Mouse (Mus musculus) limb, embryonic 12.5 days (tissue): ENCODE results near the gene Elmo1. TPM values are rescaled to one million over a fixed set of nuclear protein-coding genes. Genes with fewer than 3 reads are reported as not detected.
A peak's percentile ranks its signal among the peaks of the same experiment; 100 is the strongest.

Experiments
- ATAC-seq: fragments of 200-750 bp; cut with Nextera tagmentation; 2 replicates; pipeline ENCODE4 v1.8.0; 2017; ENCODE audit warnings: low read depth, moderate TSS enrichment; ENCODE audit not compliant: insufficient number of reproducible peaks, insufficient read depth, low FRiP score, low TSS enrichment
- H3K27ac ChIP-seq: fragments of 300-500 bp; sonication (generic); 2 replicates; pipeline ENCODE4 v1.5.1; 2016; ENCODE audit warnings: mild to moderate bottlenecking, moderate library complexity
- H3K27me3 ChIP-seq: fragments of 300-500 bp; sonication (generic); 2 replicates; pipeline ENCODE4 v1.6.1; 2016; ENCODE audit warnings: mild to moderate bottlenecking, moderate library complexity
- H3K36me3 ChIP-seq: fragments of 300-500 bp; sonication (generic); 2 replicates; pipeline ENCODE4 v1.6.1; 2016; ENCODE audit warnings: mild to moderate bottlenecking, moderate library complexity
- H3K4me1 ChIP-seq: fragments of 300-500 bp; sonication (generic); replicated peaks from 2 replicates; pipeline ENCODE4 v1.6.1; 2016
- H3K4me2 ChIP-seq: fragments of 300-500 bp; sonication (generic); 2 replicates; pipeline ENCODE4 v1.6.1; 2016; ENCODE audit warnings: mild to moderate bottlenecking, moderate library complexity
- H3K4me3 ChIP-seq: fragments of 300-500 bp; sonication (generic); replicated peaks from 2 replicates; pipeline ENCODE4 v1.5.1; 2016; ENCODE audit warnings: mild to moderate bottlenecking
- H3K9ac ChIP-seq: fragments of 300-500 bp; sonication (generic); replicated peaks from 2 replicates; pipeline ENCODE4 v1.6.1; 2016; ENCODE audit warnings: mild to moderate bottlenecking, moderate library complexity
- H3K9me3 ChIP-seq: fragments of 300-500 bp; sonication (generic); 2 replicates; pipeline ENCODE4 v1.6.1; 2016; ENCODE audit warnings: mild to moderate bottlenecking, moderate library complexity
- WGBS: fragments of 180-500 bp; shearing (Covaris S2); methylation state at CpG from one replicate; pipeline ENCODE4 v1.1.7; 2016; 5-methylcytosine and 5-hydroxymethylcytosine counted together
- polyA plus RNA-seq: library from polyadenylated mRNA; unstranded; fragments of >200 nt; fragmentation: Nextera tagmentation; extraction: Ambion mirVana; gene quantifications from 2 replicates; pipeline ENCODE4 v1.2.1, GENCODE M21; 2016

The Elmo1 gene
- polyA plus RNA-seq, 1 experiment from 2014 or later, result 8.3 TPM

DNA sequence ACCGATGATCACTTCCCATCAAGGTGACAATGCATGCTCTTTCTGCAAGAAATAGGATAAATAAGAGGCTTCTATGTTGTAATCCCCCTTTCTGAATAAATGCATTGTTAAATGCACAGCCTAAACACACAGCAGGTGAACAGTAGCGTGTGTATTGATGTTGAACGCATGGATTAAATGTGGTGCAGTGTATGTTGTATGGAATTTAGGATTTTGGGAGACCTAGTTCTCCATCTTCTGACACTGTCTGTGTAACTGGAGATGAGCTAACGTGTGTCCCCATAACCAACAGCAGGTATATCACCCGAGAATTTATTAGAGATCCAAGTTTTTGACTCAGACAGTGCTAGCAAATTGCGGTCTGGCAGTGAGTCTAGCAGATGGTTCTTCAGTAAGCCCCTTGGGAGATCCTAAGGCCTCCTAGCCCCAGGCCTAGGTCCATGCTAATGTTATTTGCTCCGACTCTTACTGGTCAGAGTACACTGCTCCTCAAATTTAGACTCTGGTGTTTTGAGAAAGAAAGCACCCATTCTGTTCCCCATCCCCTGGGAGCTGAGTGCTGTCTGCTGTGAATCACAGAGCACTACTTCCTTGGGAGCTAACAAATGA, 245.6 kb downstream of the Elmo1 start:
- Histone ChIP-seq H3K9me3 (no peaks in the 10 kb centered on the region), H3K4me1 (no peaks in the 10 kb centered on the region), H3K27me3 (no peaks in the 10 kb centered on the region), H3K27ac (no peak overlapping the region), H3K36me3 (no peaks in the 10 kb centered on the region), H3K4me3 (no peak overlapping the region), H3K9ac (no peak overlapping the region), H3K4me2 (no peak overlapping the region)
- WGBS, result 82% methylated on average over 7 of the region's 7 CpGs
- ATAC-seq, result no peak

- no peak for ATAC-seq
- Histone ChIP-seq H3K9ac (no peak overlapping the region), H3K4me2 (no peak overlapping the region), H3K27ac (no peak overlapping the region), H3K36me3 (no peaks in the 10 kb centered on the region), H3K4me1 (no peaks in the 10 kb centered on the region), H3K4me3 (no peak overlapping the region), H3K27me3 (no peaks in the 10 kb centered on the region), H3K9me3 (no peaks in the 10 kb centered on the region)
- 89% methylated on average over 3 of the region's 3 CpGs for WGBS
Measured at GRCm38 (mm10) chr13:20342881-20343280, 252.5 kb downstream of the Elmo1 start.

GRCm38 (mm10) chr13:20349754-20350153, 259.4 kb downstream of the Elmo1 start:
- no peak overlapping the region for H3K9ac ChIP-seq
- H3K4me2 ChIP-seq, result no peak overlapping the region
- H3K9me3 ChIP-seq, result no peaks in the 10 kb centered on the region
- ATAC-seq, result no peak
- 81% methylated on average over 1 of the region's 1 CpGs for WGBS
- H3K27me3 ChIP-seq, result no peaks in the 10 kb centered on the region
- no peak overlapping the region for H3K27ac ChIP-seq
- H3K36me3 ChIP-seq, result no peaks in the 10 kb centered on the region
- no peaks in the 10 kb centered on the region for H3K4me1 ChIP-seq
- no peak overlapping the region for H3K4me3 ChIP-seq

DNA sequence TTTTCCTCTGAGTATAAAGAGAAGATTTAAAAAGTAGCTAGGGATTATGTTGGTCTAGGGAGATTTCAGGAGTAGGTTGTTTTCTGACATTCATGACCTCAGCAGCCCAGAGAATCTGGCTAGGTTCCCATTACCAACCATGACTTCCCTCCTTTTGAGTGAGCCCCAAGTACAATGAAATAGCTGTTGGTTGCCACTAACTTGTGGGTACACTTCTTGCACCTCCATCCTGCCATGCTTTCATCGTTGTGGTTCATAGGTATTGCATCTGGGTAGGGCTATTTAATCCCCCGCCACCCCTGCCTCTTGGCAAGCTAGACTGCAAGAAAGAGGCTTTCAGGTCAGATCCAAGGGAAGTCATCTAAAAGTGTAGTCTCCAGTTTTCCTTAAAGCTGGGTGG, 262.2 kb downstream of the Elmo1 start:
- no peak overlapping the region for H3K27ac ChIP-seq
- no peak overlapping the region for H3K4me3 ChIP-seq
- no peak for ATAC-seq
- no peaks in the 10 kb centered on the region for H3K36me3 ChIP-seq
- no peaks in the 10 kb centered on the region for H3K9me3 ChIP-seq
- H3K4me1 ChIP-seq, result no peaks in the 10 kb centered on the region
- 84% methylated on average over 2 of the region's 2 CpGs for WGBS
- H3K9ac ChIP-seq, result no peak overlapping the region
- no peaks in the 10 kb centered on the region for H3K27me3 ChIP-seq
- H3K4me2 ChIP-seq, result no peak overlapping the region

GRCm38 (mm10) chr13:20353862-20354603, 263.6 kb downstream of the Elmo1 start:
- Histone ChIP-seq H3K4me3 (no peak overlapping the region), H3K4me1 (no peaks in the 10 kb centered on the region), H3K9ac (no peak overlapping the region), H3K27ac (no peak overlapping the region), H3K4me2 (no peak overlapping the region), H3K27me3 (no peaks in the 10 kb centered on the region), H3K36me3 (no peaks in the 10 kb centered on the region), H3K9me3 (no peaks in the 10 kb centered on the region)
- ATAC-seq, result no peak
- WGBS, result 30% methylated on average over 10 of the region's 10 CpGs

GRCm38 (mm10) chr13:20354604-20354999, 264.2 kb downstream of the Elmo1 start:
- H3K27me3 ChIP-seq, result no peaks in the 10 kb centered on the region
- H3K9me3 ChIP-seq, result no peaks in the 10 kb centered on the region
- H3K27ac ChIP-seq, result no peak overlapping the region
- no peak overlapping the region for H3K9ac ChIP-seq
- H3K4me2 ChIP-seq, result no peak overlapping the region
- ATAC-seq, result no peak
- H3K36me3 ChIP-seq, result no peaks in the 10 kb centered on the region
- no peaks in the 10 kb centered on the region for H3K4me1 ChIP-seq
- WGBS, result 74% methylated on average over 5 of the region's 5 CpGs
- H3K4me3 ChIP-seq, result no peak overlapping the region

DNA sequence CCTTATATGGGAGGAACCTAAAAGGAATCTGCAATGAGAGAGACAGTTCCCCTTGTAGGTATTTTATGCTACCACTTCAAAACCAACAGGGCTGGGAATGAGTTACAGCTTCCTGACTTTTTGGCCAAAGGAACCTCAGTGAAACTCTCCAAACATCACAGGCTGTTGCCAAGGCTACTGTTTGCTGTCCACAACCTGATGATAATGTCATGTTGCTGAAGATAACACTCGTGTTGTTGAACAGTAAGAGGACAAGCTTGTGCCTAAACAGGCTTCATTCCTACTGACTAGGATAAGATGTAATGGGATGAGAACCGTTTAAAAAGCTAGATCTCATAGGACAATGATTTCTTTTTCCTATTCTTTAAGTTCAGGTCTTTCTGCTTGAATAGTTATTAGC, 272.1 kb downstream of the Elmo1 start:
- WGBS, result 75% methylated on average over 2 of the region's 2 CpGs
- H3K4me3 ChIP-seq, result no peak overlapping the region

DNA sequence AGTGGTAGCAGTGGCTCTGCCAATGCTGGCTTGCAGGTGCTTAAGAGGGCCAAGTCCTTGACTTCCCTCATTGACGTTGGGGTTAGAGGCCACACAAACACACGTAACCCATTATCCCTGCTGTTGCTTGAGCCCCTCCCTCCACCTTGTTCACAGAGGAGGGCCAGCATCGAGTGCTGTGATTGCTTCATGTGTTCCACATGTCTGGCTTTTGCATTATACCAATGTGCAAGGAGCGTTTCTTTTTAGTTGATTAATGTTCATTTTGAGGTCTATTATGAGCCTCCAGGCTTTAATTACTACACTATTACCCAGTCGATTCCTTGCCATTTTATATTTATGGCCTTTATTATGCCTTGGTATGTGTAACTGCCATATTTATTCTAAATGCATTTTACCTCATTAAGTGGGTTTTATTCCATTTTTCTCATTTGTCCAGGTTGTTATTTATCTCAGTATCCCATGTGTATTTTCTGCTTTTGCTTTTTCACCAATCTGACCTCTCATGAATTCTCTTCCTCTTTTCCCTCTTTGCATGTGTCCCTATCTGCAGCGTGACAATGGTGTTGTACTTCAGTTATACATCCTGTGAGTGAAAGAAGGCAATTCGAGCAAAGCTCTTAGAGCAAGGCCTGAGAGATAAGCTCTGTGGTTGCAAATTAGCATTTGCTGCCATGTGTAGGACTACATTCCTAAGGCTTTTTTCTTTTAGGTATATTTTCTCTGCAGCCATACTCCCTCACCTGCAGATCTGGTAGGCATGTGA, 275.6 kb downstream of the Elmo1 start:
- WGBS, result 22% methylated on average over 7 of the region's 7 CpGs

More for the DNA sequence above, 272.1 kb downstream of the Elmo1 start:
- ATAC-seq, result no peak
- Histone ChIP-seq H3K27ac (no peak overlapping the region), H3K4me1 (peaks cover 19% of the 10 kb centered on the region), H3K9ac (no peak overlapping the region), H3K4me2 (no peak overlapping the region), H3K27me3 (no peaks in the 10 kb centered on the region), H3K36me3 (no peaks in the 10 kb centered on the region), H3K9me3 (peaks cover 6% of the 10 kb centered on the region)

DNA sequence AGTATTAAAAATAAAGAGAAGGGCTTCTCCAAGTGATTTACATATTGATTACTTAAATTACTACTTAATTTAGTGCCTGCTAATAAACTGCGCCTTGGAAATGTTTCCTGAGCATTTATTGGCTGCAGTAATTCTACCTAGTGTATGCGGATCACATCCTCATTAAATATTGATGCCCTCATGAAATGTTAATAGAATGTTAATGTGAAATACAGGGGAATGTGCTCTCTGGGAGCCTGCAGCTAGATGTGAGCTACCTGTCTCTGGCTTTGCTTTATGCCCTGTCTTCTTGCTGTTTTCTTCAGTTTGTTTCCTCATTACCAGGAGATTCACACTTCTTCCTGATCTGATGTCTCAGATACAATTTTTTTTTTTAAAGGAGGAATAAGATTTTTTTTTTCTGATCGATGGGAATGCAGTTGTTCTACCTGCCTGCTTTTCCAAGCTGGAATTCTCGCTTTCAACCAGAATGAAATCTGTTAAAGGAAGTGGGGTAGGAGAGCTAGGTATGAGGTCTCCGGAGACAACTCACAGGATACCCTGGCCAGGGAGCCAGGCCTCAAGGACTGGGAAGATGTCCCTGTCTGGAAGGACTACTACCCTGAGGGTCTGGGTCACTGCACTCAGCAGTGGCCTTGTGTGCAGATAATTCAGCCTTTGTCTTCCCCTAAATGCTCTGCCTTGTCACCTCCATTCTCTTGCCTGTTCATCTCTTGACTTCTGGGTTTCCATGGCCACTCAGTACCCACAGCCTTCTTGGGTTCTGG, 279.8 kb downstream of the Elmo1 start:
- Histone ChIP-seq H3K4me1 (peaks cover 23% of the 10 kb centered on the region), H3K9me3 (no peaks in the 10 kb centered on the region), H3K4me3 (no peak overlapping the region), H3K27me3 (no peaks in the 10 kb centered on the region), H3K9ac (no peak overlapping the region), H3K36me3 (no peaks in the 10 kb centered on the region), H3K27ac (no peak overlapping the region), H3K4me2 (no peak overlapping the region)
- WGBS, result 79% methylated on average over 5 of the region's 5 CpGs
- ATAC-seq, result no peak

More for the DNA sequence above, 275.6 kb downstream of the Elmo1 start:
- no peak overlapping the region for H3K4me3 ChIP-seq
- H3K4me2 ChIP-seq, result no peak overlapping the region
- ATAC-seq, result peak; percentile 68; the same call in 1 of the 2 replicates
- peaks cover 23% of the 10 kb centered on the region for H3K4me1 ChIP-seq
- H3K27ac ChIP-seq, result no peak overlapping the region
- H3K9me3 ChIP-seq, result no peaks in the 10 kb centered on the region
- H3K9ac ChIP-seq, result no peak overlapping the region
- H3K27me3 ChIP-seq, result no peaks in the 10 kb centered on the region
- H3K36me3 ChIP-seq, result no peaks in the 10 kb centered on the region

GRCm38 (mm10) chr13:20371501-20371900, 281.1 kb downstream of the Elmo1 start:
- Histone ChIP-seq H3K27me3 (no peaks in the 10 kb centered on the region), H3K9ac (no peak overlapping the region), H3K27ac (no peak overlapping the region), H3K36me3 (no peaks in the 10 kb centered on the region), H3K4me3 (no peak overlapping the region), H3K4me2 (no peak overlapping the region), H3K9me3 (no peaks in the 10 kb centered on the region), H3K4me1 (peaks cover 14% of the 10 kb centered on the region)
- no peak for ATAC-seq
- 86% methylated on average over 6 of the region's 6 CpGs for WGBS

- no peak for ATAC-seq
- no peaks in the 10 kb centered on the region for H3K9me3 ChIP-seq
- no peaks in the 10 kb centered on the region for H3K27me3 ChIP-seq
- 48% methylated on average over 4 of the region's 4 CpGs for WGBS
- no peak overlapping the region for H3K27ac ChIP-seq
- H3K36me3 ChIP-seq, result no peaks in the 10 kb centered on the region
- no peak overlapping the region for H3K4me3 ChIP-seq
- H3K4me1 ChIP-seq, result peaks cover 5% of the 10 kb centered on the region
- H3K4me2 ChIP-seq, result no peak overlapping the region
- no peak overlapping the region for H3K9ac ChIP-seq
Measured at GRCm38 (mm10) chr13:20372335-20372734, 281.9 kb downstream of the Elmo1 start.
